Mouse (Mus musculus) olfactory bulb, adult 2 months (tissue): ENCODE results near the gene Gapdh.

ENCODE experiments used
- CTCF ChIP-seq: fragments of 200-500 bp; IDR thresholded peaks from 2 replicates; pipeline ENCODE4 v1.5.1; 2012; ENCODE audit warnings: low read depth, mild to moderate bottlenecking, low read length, moderate library complexity; ENCODE audit not compliant: insufficient read depth
- POLR2A ChIP-seq: fragments of 200-500 bp; IDR thresholded peaks from 2 replicates; pipeline ENCODE4 v1.6.1; 2012; ENCODE audit warnings: mild to moderate bottlenecking, low read depth, low read length, moderate library complexity; ENCODE audit not compliant: insufficient read depth

DNA sequence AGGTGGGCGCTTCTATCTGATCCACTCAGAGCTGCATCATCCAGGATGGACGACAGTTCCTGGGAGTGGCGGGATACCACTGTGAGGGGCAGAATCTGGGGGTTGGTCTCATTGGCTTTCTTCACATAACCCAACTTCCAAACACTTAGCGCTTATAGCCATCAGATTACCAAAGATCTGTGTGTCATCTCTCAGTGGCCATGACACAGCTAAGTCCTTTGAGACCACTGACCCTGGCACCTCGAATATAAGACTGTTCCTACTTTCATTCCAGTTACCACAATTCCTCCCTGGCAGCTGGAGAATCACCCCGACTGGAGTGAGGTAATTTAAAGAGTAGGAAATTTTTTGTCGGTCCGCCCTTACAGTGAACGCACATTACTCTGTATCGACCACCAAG is 19.9 kb upstream of the Gapdh start:
- TF ChIP-seq POLR2A (no peak), CTCF (no peak)
